Mouse (Mus musculus) CD4-positive, CD25-positive, alpha-beta regulatory T cell, adult 4 months (primary cell): ENCODE results near the gene Alb. TPM values are rescaled to one million over a fixed set of nuclear protein-coding genes. Genes with fewer than 3 reads are reported as not detected.

Source experiments
- ATAC-seq: one replicate; pipeline ENCODE4 v1.8.0; 2017
- polyA plus RNA-seq, 2 experiments: library from polyadenylated mRNA; unstranded; fragments of 100-300 nt; shearing (Covaris generic); gene quantifications; one replicate each; pipeline ENCODE4 v1.2.1; 2017

The Alb gene
- not detected for polyA plus RNA-seq

DNA sequence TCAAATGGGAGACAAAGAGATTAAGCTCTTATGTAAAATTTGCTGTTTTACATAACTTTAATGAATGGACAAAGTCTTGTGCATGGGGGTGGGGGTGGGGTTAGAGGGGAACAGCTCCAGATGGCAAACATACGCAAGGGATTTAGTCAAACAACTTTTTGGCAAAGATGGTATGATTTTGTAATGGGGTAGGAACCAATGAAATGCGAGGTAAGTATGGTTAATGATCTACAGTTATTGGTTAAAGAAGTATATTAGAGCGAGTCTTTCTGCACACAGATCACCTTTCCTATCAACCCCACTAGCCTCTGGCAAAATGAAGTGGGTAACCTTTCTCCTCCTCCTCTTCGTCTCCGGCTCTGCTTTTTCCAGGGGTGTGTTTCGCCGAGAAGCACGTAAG lies at the start of gene Alb:
TSS of gene Alb (plus strand) at position 279 of the 400 bp plus-strand sequence.
- no peak for ATAC-seq

DNA sequence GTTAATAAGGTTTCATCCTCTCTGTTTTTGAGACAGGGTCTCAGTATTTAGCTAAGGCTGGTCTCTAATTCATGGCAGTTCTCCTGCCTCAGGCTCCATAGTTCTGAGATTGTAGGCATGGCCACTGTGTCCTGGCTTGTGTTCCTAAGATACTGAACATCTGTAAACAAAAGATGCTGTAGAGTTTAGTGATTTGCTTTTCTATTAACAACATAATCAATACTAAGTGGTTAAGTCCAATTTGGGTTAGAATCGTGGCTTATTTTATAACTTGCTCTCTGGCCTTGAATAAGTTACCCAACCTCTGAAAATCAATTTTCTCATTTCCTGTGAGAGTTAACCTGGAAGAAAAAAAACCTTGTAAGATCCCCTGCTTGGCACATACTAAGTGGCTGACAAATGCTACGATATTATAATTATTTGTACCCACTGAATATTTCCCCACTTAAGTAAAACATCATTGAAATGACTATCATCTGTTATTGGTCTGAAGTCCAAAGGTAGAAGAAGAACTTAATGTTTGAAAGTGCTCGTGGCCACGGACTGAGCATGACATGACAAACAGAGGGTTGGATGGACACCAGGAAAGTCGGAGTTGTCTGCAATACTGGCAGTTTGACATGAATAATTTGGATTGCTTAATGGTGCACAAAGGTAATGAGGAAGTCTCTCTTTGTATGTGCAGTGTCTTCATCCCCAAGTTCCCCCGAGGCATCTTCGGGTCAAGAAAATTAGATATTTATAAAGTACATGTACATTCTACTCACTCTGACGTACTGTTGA lies 46.4 kb upstream of the Alb start:
- ATAC-seq = no peak

DNA sequence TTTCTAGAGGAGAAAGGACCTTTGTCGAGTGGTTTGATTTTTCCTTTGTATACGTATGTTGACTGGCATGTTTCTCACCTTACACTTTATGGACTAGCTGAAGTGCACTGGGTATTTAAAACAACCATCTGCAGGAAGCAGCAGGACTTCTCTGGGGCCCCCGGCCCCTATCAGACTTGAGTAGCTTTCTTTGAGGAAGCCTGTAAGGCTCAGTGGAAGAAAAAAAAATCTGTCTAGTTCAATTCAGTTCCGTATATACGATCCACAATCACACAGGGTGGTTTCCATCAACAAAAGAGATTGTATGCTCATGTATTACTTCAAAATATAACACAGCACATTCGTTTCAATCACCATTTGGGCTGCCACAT lies 45.8 kb upstream of the Alb start:
- ATAC-seq = no peak

DNA sequence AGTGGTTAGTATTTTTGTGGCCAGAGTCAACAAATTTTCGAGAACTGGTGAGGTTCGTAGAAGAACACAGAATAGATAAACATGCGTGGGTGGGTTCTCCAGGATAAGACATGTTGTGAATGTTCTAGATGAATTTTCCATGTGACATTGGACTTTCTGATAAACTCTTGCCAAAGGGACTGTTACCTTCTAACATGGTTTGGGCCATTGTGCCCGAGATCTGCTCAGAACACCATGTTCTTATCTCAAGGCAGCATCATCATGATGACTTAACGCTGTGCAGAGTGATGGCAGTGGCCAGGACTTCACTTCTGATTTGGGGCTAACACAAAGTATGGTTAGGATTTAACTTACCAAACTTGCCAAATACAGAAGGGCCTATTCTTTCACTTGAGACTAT lies 36.1 kb upstream of the Alb start:
- ATAC-seq = no peak

DNA sequence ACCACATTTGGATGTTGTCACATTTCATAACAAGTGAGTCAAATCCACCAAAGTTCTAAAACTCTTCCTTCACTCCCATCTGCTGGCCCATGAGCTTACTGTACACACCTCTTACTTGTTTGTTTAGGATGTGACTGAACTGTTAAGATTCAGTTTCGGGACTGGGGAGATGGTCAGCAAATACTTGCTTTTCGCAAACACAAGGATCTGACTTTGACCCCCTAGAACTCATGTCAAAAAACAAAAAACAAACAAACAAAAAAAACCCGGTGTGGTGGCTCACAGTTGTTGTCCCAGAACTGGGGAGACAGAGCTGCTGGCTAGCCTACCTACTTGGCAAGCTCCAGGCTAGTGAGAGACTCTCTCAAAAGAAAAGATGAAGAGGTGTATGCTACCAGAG lies 35.5 kb upstream of the Alb start:
- ATAC-seq = no peak

DNA sequence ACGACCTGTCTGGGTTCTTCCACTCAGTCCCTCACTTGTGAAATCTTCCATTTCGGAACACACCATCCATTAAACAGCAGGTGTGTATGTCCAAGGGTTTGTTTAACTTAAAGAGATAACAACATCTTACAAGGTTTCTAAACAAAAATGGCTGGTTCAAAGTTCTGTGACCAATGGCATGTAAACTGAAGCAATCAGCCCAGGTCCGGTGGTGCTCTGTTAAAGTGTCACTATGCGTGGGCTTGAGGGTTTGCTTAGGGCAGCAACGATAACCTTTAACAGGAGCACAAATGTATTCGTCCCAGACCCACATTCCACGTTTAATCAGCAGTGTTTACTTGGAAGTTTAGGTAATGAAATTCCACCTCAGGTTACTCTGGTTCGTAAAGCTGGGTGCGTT lies 29.6 kb upstream of the Alb start:
- ATAC-seq = no peak

DNA sequence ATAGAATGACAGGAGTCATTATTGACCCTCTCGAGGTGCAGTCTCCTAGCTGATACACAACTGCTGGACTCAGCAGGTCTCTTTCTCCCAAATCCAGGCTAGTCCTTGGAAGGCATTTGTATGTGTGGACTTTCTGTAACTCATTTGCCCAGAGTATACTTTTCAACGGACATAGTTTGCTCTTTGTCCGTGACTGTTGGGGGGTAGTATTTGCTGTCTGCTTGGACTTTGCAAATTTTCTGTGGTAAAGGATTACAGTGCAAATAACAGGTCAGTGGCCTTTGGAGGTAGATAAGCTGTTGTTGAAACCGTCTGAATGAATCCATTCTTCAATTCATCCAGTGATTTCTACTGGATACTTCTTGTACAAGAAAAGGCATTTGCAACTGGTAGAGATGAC lies 21.5 kb upstream of the Alb start:
- ATAC-seq = no peak

DNA sequence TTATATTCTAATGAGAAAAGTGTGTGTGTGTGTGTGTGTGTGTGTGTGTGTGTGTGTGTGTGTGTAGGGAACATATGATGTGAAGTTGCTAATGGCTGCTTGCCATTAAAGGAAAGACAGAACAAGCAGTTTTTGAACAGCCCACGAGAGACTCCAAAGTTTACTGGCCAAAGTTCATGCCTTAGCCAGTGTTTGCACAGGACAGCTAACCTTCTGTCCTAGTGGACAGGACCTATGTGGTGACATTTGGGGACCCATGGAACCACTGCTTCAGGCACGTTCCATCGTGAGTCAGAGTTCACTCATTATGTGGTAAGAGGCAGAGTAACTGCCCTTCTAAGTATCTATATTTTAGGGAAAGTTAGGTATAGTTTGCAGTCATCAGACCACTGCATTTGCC lies 13.1 kb upstream of the Alb start:
- ATAC-seq = no peak

DNA sequence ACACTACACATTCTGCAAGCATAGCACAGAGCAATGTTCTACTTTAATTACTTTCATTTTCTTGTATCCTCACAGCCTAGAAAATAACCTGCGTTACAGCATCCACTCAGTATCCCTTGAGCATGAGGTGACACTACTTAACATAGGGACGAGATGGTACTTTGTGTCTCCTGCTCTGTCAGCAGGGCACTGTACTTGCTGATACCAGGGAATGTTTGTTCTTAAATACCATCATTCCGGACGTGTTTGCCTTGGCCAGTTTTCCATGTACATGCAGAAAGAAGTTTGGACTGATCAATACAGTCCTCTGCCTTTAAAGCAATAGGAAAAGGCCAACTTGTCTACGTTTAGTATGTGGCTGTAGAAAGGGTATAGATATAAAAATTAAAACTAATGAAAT lies 10.7 kb upstream of the Alb start:
- ATAC-seq = no peak

DNA sequence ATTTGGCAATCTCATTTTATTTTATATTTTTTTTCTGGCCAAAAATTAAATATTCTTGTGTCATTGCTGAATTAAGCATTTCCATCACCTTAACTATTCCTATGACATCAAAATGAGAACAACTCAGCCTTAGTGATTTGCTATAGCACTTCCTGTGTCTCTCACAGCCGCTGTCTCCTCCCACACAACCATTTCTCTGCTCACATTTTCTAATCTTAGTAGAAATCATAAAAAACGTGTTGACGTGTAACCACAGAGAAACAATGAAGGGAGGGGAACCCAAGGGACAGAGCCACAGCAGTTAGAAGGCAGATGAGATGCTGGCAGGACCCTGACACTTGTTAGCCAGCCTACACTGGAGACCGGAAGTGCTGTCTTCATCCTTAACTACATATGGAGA lies 8.0 kb upstream of the Alb start:
- ATAC-seq = peak; percentile 97

DNA sequence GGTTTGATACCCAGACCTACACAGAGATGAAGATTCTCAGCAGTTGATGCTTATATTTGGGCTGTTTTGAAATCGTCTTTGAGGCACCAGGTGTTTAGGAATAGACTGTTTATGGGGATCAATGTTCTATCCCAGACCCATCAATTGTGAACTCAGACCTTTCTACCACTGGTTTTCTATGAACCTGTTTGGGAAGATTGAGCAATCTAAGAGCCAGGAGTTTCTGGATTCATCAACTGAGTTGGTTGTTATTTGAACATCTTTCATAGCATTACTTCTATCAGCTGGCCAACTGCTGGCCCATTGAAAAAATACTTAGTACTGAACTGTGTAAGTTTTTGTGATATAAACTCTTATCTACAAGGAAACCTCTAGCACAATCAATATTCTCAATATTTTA lies 3.5 kb upstream of the Alb start:
- ATAC-seq = no peak

DNA sequence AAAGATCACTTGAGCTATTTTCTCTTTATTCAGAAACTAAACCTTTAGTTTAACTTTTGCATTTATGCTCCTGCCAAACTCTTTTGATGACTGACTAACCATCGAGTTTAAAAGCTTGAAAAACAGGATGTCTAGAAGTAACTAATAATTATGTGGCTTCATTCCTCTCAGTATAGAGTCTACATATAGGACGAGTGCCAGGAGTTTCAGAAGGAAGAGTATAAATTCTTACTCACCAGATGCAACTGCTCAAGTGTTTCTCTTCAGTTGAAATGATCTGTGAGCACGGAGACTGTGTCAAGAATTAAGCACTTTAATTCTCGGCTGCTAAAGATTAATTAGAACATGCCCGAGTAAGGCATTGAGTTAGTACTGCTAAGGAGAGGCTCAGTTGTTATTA lies 2.0 kb upstream of the Alb start:
- ATAC-seq = no peak

DNA sequence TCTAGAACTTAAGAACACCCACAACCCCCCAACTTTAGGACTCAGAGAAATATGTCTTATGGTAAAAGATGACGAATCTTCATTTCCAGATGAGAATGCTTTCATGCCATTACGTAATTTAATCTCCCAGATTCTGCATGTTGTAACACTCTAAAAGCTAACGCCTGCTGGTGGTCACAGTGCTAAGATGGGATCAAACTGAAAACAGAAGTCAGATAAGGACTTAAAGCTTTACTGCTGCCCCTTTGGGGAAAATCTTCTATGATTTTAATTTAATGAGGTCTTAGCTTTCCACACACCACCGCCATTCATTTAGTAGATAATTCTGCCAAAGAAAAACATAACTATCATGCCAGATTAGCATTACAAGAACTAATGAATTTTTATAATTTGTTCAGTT lies 6.1 kb downstream of the Alb start:
- ATAC-seq = no peak

DNA sequence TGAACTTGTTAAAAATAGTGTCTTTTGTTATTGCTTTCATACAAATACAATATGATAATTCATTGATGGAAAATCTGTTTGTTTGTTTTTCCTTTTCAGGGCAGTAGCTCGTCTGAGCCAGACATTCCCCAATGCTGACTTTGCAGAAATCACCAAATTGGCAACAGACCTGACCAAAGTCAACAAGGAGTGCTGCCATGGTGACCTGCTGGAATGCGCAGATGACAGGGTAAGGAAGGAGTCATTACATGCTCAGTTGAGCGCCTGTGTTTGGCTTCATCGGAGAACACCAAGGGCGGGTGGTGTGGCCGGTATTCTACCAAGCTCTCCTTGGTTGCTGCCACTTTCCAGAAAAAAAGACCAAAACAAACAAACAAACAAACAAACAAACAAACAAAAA lies 6.5 kb downstream of the Alb start:
- ATAC-seq = no peak

DNA sequence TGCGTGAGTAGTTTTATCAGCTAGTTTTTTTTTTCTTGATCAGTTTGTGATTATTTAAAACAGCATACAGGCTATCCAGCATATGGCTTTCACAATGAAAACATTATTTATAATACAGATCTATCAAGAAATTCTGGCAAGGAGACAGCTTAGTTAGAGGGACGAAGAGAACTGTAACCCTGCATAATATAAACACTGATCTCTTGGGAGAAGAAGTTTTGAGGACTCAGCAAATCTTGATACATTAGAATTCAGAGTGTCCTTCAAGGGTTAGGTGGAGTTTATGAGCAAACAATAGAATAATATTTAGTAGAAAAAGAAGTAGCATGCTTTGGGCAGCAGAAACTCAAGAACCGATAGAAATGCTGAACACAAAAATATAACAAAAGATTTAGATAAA lies 10.1 kb downstream of the Alb start:
- no peak for ATAC-seq

DNA sequence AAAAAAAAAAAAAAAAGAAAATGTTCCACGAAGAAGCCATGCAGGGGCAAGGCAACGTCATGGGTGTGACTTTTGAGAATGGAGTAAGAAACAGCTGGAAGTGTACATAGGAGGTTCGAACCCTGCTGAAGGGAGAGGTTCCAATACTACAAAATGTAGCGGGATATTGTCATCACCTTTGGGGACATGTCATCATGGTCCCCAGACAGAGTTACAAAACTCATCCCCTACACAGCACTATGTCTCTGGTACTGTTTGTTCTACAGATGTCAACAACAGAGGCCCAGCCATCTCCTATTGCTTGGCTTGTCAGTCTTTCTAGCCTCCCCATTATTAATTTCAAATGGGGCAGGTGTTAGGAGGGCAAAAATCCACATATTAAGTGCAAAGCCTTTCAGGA lies 13.2 kb downstream of the Alb start:
- ATAC-seq = no peak

DNA sequence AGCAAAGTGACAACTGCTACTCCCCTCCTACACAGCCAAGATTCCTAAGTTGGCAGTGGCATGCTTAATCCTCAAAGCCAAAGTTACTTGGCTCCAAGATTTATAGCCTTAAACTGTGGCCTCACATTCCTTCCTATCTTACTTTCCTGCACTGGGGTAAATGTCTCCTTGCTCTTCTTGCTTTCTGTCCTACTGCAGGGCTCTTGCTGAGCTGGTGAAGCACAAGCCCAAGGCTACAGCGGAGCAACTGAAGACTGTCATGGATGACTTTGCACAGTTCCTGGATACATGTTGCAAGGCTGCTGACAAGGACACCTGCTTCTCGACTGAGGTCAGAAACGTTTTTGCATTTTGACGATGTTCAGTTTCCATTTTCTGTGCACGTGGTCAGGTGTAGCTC lies 13.7 kb downstream of the Alb start:
- no peak for ATAC-seq

DNA sequence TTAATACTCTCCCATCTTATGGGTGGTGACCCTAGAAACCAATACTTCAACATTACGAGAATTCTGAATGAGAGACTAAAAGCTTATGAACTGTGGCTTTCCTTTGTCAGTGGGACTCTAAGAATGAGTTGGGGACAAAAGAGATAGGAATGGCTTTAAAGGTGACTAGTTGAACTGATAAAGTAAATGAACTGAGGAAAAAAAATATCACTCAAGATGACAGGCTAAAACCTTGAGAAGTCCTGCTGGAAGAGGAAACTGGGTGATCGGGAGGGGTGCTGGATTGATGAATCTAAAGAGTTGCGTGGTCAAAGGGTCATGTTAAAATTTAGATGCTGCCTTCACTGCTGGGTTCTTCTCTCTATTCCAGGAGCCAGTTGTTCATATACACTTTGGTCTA lies 16.0 kb downstream of the Alb start:
- no peak for ATAC-seq

DNA sequence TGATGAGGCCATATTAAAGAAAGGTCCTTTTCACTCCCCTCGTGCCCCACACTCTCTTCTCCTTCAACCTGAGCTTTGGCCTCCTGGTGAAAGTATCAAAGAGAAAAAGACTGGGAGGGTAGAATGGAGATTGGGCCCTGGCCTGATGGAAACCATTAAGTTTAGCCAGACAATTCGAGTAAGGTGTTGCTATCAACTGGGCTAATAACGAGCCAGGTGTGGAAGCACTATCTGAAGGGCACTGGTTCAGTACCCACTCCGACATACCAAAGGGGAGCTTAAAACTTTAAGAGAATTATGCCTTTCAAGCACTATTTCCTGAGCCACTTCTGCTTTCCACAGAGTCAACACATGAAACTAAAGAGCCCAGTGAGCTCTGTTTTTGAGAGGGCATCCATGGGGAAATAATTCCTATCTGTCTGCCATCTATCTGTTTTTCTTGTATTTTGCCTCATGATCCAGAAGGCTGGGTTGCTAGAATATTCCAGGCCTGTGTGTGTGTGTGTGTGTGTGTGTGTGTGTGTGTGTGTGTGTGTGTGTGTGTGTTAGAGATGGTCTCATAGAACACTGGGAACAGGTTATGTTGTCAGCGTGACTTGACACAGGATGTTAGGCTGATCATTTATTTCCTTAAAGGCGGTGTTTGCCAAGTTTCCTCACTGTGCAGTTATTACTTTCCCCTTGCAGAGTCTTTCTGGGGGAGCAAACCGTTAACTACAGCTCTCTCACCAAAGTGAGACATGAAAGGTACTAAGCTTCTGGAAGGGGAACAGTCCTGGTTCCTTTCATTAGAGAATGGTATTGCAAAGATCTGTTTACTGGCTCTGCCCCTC lies 16.8 kb downstream of the Alb start:
- no peak for ATAC-seq

DNA sequence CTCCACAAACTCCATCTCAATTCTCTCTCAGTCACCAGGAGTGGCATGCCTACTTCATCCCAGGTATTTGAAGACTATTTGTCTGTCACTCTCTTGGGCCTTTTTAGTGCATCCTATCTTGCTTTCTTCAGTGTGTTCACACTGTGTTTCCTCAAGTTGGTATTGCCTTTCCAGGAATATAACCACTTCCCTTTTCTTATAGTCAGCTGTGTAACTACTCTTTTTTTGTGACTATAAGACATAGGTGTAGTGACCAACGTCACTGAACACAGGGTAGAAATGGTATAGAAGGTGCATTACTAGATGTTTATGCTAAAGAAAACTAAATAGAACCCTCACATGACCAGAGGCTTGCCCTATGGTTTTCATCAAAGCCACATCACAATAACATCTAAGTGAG lies 18.2 kb downstream of the Alb start:
- no peak for ATAC-seq

DNA sequence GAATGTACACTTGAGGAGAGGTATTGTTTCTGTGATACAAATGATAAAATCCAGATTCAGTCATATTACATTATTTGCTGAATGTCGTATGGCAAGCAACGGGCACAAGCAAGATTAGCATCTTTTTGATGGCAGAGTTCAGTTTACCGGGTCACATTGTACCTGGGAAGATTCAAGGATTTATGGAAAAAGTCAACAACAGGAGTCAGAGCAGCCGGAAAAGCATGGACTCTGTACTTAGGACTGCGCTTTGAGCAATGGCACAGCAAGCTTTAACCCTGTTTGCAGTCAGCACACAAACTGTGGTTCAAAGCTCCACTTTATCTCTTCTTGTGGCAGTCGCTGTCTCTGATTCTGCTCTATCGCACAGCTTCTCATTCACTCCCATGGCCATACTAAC lies 24.9 kb downstream of the Alb start:
- ATAC-seq = no peak

DNA sequence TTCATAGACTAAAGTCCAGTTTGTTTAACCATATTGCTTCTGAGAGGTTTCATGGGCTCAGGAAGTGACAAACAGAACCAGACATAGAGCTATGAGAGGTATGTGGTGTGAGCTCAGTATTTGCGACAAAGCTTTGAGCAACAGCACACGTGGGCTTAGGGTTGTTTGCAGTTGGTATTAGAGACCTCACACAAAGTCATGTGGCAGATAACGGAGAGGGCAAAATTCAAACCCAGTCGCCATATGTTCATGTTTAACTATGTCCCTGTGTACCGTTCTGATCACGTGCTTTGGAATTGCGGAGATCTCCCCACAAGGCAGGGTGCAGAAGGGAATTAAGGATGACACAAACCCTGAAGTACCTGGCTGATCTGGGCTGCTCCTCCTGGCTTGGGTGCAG lies 27.6 kb downstream of the Alb start:
- ATAC-seq = no peak

DNA sequence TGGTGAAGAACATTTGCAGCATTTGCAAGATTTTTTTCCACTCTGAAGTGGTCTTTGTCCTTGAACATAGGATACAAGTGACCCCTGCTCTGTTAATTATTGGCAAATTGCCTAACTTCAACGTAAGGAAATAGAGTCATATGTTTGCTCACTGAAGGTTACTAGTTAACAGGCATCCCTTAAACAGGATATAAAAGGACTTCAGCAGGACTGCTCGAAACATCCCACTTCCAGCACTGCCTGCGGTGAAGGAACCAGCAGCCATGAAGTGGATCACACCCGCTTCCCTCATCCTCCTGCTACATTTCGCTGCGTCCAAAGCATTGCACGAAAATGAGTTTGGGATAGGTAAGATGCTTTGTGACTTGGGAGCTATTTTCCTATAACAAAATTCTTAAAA lies 29.8 kb downstream of the Alb start, which contains the start of gene Afp:
TSS of gene Afp (plus strand) at position 220 of the 400 bp plus-strand sequence.
- no peak for ATAC-seq

DNA sequence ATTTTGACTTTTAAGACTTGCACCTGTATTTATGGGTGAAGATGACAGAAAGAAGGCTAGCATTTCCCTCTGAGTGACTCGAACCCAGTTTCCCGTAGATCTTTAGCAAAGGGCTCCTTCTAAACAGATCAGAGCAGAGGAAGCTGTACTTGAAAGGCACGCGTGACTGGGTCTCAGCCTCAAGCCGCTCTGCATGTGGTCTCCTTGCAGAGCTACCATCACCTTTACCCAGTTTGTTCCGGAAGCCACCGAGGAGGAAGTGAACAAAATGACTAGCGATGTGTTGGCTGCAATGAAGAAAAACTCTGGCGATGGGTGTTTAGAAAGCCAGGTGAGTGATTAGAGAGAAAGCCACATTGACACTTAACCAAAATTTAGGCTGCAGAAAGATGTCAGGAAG lies 31.7 kb downstream of the Alb start:
- peak; percentile 84 for ATAC-seq
